Mouse (Mus musculus): ENCODE results near the gene Kmt2b. TPM values are rescaled to one million over a fixed set of nuclear protein-coding genes. Genes with fewer than 3 reads are reported as not detected.

Gene Kmt2b
- total and polyA plus RNA-seq, 3 experiments = 15.6 to 48.2 TPM; not detected in 1

DNA sequence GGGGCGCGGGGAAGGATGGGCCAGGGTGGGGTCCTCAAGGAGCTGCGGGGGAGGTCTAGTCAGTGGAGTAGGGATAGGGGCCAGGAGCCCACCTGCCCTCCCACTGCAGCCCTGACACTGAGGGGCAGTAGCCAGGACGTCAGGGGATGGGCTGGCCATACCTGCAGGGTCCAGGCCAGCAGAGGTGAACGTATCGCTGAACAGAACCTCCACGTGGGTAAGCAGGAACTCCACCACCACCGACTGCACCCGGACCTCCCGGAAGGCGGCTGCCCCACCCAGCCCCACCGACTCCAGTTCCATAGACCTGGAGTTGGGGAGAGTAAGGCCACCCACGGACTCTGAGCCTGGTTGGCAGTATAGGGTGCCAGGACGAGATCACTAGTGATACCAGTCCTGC, 61.5 kb downstream of the Kmt2b start:
- Histone ChIP-seq H3K9me3 (replicated peaks; ENCODE audit: insufficient read depth, low read length) (no peaks in the 10 kb centered on the region), H3K79me2 (ENCODE audit: control insufficient read depth, insufficient read depth, low read length, poor library complexity) (no peaks in the 10 kb centered on the region), H3K27ac (ENCODE audit: control insufficient read depth, low read depth, low read length) (no peak overlapping the region), H3K9ac (ENCODE audit: control insufficient read depth, low read depth, low read length, poor library complexity, severe bottlenecking) (no peak overlapping the region), H3K36me3 (ENCODE audit: control insufficient read depth in 1 of 2, insufficient read depth in 2 of 2, low read length in 2 of 2) (no peaks in the 10 kb centered on the region), H3K27me3 (ENCODE audit: control insufficient read depth in 1 of 2, insufficient read depth in 2 of 2, low read length in 2 of 2) (no peaks in the 10 kb centered on the region), H3K4me1 (ENCODE audit: control insufficient read depth in 1 of 2, insufficient read depth in 2 of 2, low read length in 2 of 2) (peaks cover 0 to 5% of the 10 kb centered on the region in 2 experiments; a peak in 1 of 4 replicates), H3K4me3 (ENCODE audit: control insufficient read depth in 1 of 2, insufficient read depth in 1 of 2, low read depth in 2 of 2, low read length in 2 of 2) (no peak overlapping the region)
- DNase-seq (ENCODE audit: low read depth, low spot score) = no peak
- TF ChIP-seq NELFE (IDR thresholded peaks at IDR 0.05; ENCODE audit: low read depth, low read length) (no peak), EP300 (IDR thresholded peaks at IDR 0.05; ENCODE audit: low read depth in 1 of 2, low read length in 2 of 2) (no peak), CTCF (IDR thresholded peaks at IDR 0.05 in 2 of 3, conservative IDR thresholded peaks at IDR 0.05 in 1 of 3; ENCODE audit: control insufficient read depth in 1 of 3, insufficient read depth in 1 of 3, low read depth in 2 of 3, low read length in 3 of 3, poor library complexity in 1 of 3, severe bottlenecking in 1 of 3) (no peak), POLR2AphosphoS2 (IDR thresholded peaks at IDR 0.05; ENCODE audit: low read length) (no peak), POLR2AphosphoS5 (IDR thresholded peaks at IDR 0.05; ENCODE audit: borderline replicate concordance, low read depth, low read length) (no peak), CHD1 (IDR thresholded peaks at IDR 0.05; ENCODE audit: low read depth, low read length) (no peak), ZKSCAN1 (IDR thresholded peaks at IDR 0.05; ENCODE audit: low read depth, low read length) (no peak), E2F4 (IDR thresholded peaks at IDR 0.05; ENCODE audit: borderline replicate concordance, low read depth, low read length) (no peak), UBTF (IDR thresholded peaks at IDR 0.05; ENCODE audit: borderline replicate concordance, insufficient read depth, low read depth, low read length) (no peak), BHLHE40 (IDR thresholded peaks at IDR 0.05; ENCODE audit: borderline replicate concordance, low read depth, low read length) (no peak), ELF1 (IDR thresholded peaks at IDR 0.05; ENCODE audit: low read depth, low read length) (no peak), GABPA (IDR thresholded peaks at IDR 0.05; ENCODE audit: low read depth, low read length) (no peak), CHD2 (IDR thresholded peaks at IDR 0.05; ENCODE audit: low read length) (no peak), SIN3A (IDR thresholded peaks at IDR 0.05; ENCODE audit: low read length) (no peak), MYC (IDR thresholded peaks at IDR 0.05; ENCODE audit: low read depth, low read length) (no peak), SMC3 (IDR thresholded peaks at IDR 0.05; ENCODE audit: low read depth, low read length) (no peak), USF1 (IDR thresholded peaks at IDR 0.05; ENCODE audit: low read depth, low read length) (no peak), NRF1 (IDR thresholded peaks at IDR 0.05; ENCODE audit: insufficient read depth, low read depth, low read length, poor library complexity, severe bottlenecking) (no peak), RAD21 (IDR thresholded peaks at IDR 0.05; ENCODE audit: low read depth, low read length) (no peak), RCOR1 (IDR thresholded peaks at IDR 0.05; ENCODE audit: low read depth, low read length) (no peak)

DNA sequence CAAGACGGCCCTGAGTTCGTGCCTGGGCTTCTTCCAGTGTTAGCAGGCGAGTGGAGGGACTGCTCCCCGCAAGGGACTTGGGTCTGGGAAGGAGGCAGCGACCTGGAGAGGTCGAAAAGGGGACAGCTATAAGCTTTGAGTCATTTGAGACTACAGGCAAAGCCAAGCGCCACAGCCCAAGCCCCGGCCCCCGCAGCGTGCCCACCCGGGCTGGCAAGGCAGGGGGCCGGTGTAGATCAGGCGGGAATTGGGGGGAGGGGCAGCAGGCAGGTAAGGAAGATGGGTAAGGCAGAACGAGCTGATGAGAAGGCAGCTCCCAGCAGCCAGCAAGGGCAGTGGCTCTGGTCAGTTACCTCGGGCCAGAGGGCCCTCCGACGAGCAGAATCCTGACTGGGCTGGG, 62.1 kb downstream of the Kmt2b start:
- H3K9ac ChIP-seq (ENCODE audit: control insufficient read depth, low read depth, low read length, poor library complexity, severe bottlenecking) = no peak overlapping the region
- H3K36me3 ChIP-seq (ENCODE audit: control insufficient read depth in 1 of 2, insufficient read depth in 2 of 2, low read length in 2 of 2) = no peaks in the 10 kb centered on the region

More for the DNA sequence above, 62.1 kb downstream of the Kmt2b start:
- peaks cover 0 to 3% of the 10 kb centered on the region in 2 experiments; a peak in 1 of 4 replicates for H3K4me1 ChIP-seq (ENCODE audit: control insufficient read depth in 1 of 2, insufficient read depth in 2 of 2, low read length in 2 of 2)
- no peaks in the 10 kb centered on the region for H3K9me3 ChIP-seq (replicated peaks; ENCODE audit: insufficient read depth, low read length)
- no peak for DNase-seq (ENCODE audit: low read depth, low spot score)
- H3K79me2 ChIP-seq (ENCODE audit: control insufficient read depth, insufficient read depth, low read length, poor library complexity) = no peaks in the 10 kb centered on the region
- TF ChIP-seq E2F4 (IDR thresholded peaks at IDR 0.05; ENCODE audit: borderline replicate concordance, low read depth, low read length) = no peak
- no peak for TF ChIP-seq POLR2AphosphoS5 (IDR thresholded peaks at IDR 0.05; ENCODE audit: borderline replicate concordance, low read depth, low read length)
- H3K4me3 ChIP-seq (ENCODE audit: control insufficient read depth in 1 of 2, insufficient read depth in 1 of 2, low read depth in 2 of 2, low read length in 2 of 2) = no peak overlapping the region
- no peak overlapping the region for H3K27ac ChIP-seq (ENCODE audit: control insufficient read depth, low read depth, low read length)
- no peaks in the 10 kb centered on the region for H3K27me3 ChIP-seq (ENCODE audit: control insufficient read depth in 1 of 2, insufficient read depth in 2 of 2, low read length in 2 of 2)
